Mouse (Mus musculus) midbrain, postnatal 0 days (tissue): ENCODE results near the gene Tmem211. TPM values are rescaled to one million over a fixed set of nuclear protein-coding genes. Genes with fewer than 3 reads are reported as not detected.

ENCODE experiments used
- ATAC-seq: fragments of 200-750 bp; cut with Nextera tagmentation; 2 replicates; pipeline ENCODE4 v1.8.0; 2017; ENCODE audit warnings: moderate number of reproducible peaks, mild to moderate bottlenecking, moderate TSS enrichment, moderate library complexity; ENCODE audit not compliant: low FRiP score
- DNase-seq: peaks from one replicate; pipeline ENCODE4 v3.0.0-alpha.2; 2015; ENCODE audit warnings: low spot score
- H3K27ac ChIP-seq: fragments of 300-500 bp; sonication (generic); 2 replicates; pipeline ENCODE4 v1.5.1; 2014; ENCODE audit warnings: low read depth, mild to moderate bottlenecking, low read length, mixed read lengths
- H3K27me3 ChIP-seq: fragments of 300-500 bp; sonication (generic); 2 replicates; pipeline ENCODE4 v1.6.1; 2014; ENCODE audit warnings: low read length, control low read depth, mixed read lengths; ENCODE audit not compliant: insufficient read depth
- H3K36me3 ChIP-seq: fragments of 300-500 bp; sonication (generic); 2 replicates; pipeline ENCODE4 v1.6.1; 2014; ENCODE audit warnings: low read length, control low read depth, mixed read lengths; ENCODE audit not compliant: insufficient read depth
- H3K4me1 ChIP-seq: fragments of 300-500 bp; sonication (generic); 2 replicates; pipeline ENCODE4 v1.6.1; 2014; ENCODE audit warnings: mild to moderate bottlenecking, control low read depth, antibody characterized with exemption, low read length, mixed read lengths; ENCODE audit not compliant: insufficient read depth
- H3K4me2 ChIP-seq: fragments of 300-500 bp; sonication (generic); 2 replicates; pipeline ENCODE4 v1.6.1; 2014; ENCODE audit warnings: low read depth, mild to moderate bottlenecking, low read length, mixed read lengths; ENCODE audit not compliant: poor library complexity, severe bottlenecking
- H3K4me3 ChIP-seq: fragments of 300-500 bp; sonication (generic); 2 replicates; pipeline ENCODE4 v1.5.1; 2014; ENCODE audit warnings: low read depth, mild to moderate bottlenecking, low read length, moderate library complexity
- H3K9ac ChIP-seq: fragments of 300-500 bp; sonication (generic); replicated peaks from 2 replicates; pipeline ENCODE4 v1.6.1; 2014; ENCODE audit warnings: mild to moderate bottlenecking, low read length, moderate library complexity, mixed read lengths; ENCODE audit not compliant: poor library complexity, severe bottlenecking
- H3K9me3 ChIP-seq: fragments of 300-500 bp; sonication (generic); 2 replicates; pipeline ENCODE4 v1.6.1; 2016; ENCODE audit warnings: low read length, control low read depth
- CTCF ChIP-seq: IDR thresholded peaks from 2 replicates; pipeline ENCODE4 v1.5.1; 2016; ENCODE audit warnings: antibody characterized with exemption, mild to moderate bottlenecking
- WGBS: fragments of 180-500 bp; shearing (Covaris S2); extraction: QIAGEN DNeasy Blood & Tissue Kit; methylation state at CpG from one replicate; pipeline ENCODE4 v1.1.7; 2014; 5-methylcytosine and 5-hydroxymethylcytosine counted together
- polyA plus RNA-seq: library from polyadenylated mRNA; unstranded; fragments of >200 nt; fragmentation: Nextera tagmentation; extraction: Ambion mirVana; gene quantifications from 2 replicates; pipeline ENCODE4 v1.2.1, GENCODE M21; 2015
- total RNA-seq: library from RNA; depleted of rRNA; stranded (reverse); fragments of >200 nt; gene quantifications from 2 replicates; pipeline ENCODE4 v1.2.3, GENCODE M21; 2014

Gene Tmem211
- total and polyA plus RNA-seq, 2 experiments from 2014 or later, result not detected

- H3K27me3 ChIP-seq, result no peaks in the 10 kb centered on the region
- no peak for ATAC-seq
- no peaks in the 10 kb centered on the region for H3K9me3 ChIP-seq
- H3K27ac ChIP-seq, result no peak overlapping the region
- 91% methylated on average over 8 of the region's 8 CpGs for WGBS
- H3K9ac ChIP-seq, result no peak overlapping the region
- H3K4me2 ChIP-seq, result no peak overlapping the region
- peaks cover 57% of the 10 kb centered on the region for H3K36me3 ChIP-seq
- DNase-seq, result no peak
- H3K4me3 ChIP-seq, result no peak overlapping the region
- TF ChIP-seq CTCF, result no peak
- H3K4me1 ChIP-seq, result no peaks in the 10 kb centered on the region
Observed at GRCm38 (mm10) chr5:113249263-113249930, 22.7 kb downstream of the Tmem211 start.

GRCm38 (mm10) chr5:113250806-113251205 is 24.1 kb downstream of the Tmem211 start:
- no peak for DNase-seq
- H3K36me3 ChIP-seq, result peaks cover 61% of the 10 kb centered on the region
- no peak for TF ChIP-seq CTCF
- H3K4me3 ChIP-seq, result no peak overlapping the region
- no peaks in the 10 kb centered on the region for H3K9me3 ChIP-seq
- WGBS, result 96% methylated on average over 11 of the region's 11 CpGs
- no peak for ATAC-seq
- H3K4me1 ChIP-seq, result no peaks in the 10 kb centered on the region
- H3K4me2 ChIP-seq, result no peak overlapping the region
- H3K27ac ChIP-seq, result no peak overlapping the region
- no peaks in the 10 kb centered on the region for H3K27me3 ChIP-seq
- no peak overlapping the region for H3K9ac ChIP-seq

- ATAC-seq, result no peak
- H3K9ac ChIP-seq, result no peak overlapping the region
- TF ChIP-seq CTCF, result no peak
- H3K4me1 ChIP-seq, result no peaks in the 10 kb centered on the region
- H3K27ac ChIP-seq, result no peak overlapping the region
- no peak for DNase-seq
- no peaks in the 10 kb centered on the region for H3K27me3 ChIP-seq
- H3K36me3 ChIP-seq, result peaks cover 46% of the 10 kb centered on the region
- H3K9me3 ChIP-seq, result no peaks in the 10 kb centered on the region
- H3K4me3 ChIP-seq, result no peak overlapping the region
- WGBS, result 93% methylated on average over 8 of the region's 8 CpGs
- H3K4me2 ChIP-seq, result no peak overlapping the region
Observed at GRCm38 (mm10) chr5:113265637-113266036, 38.9 kb downstream of the Tmem211 start.

GRCm38 (mm10) chr5:113268246-113268645 is 41.5 kb downstream of the Tmem211 start:
- peaks cover 41% of the 10 kb centered on the region for H3K36me3 ChIP-seq
- H3K4me2 ChIP-seq, result no peak overlapping the region
- no peak overlapping the region for H3K9ac ChIP-seq
- no peak for TF ChIP-seq CTCF
- ATAC-seq, result no peak; the same call in 1 of the 2 replicates
- H3K4me3 ChIP-seq, result no peak overlapping the region
- no peak for DNase-seq
- H3K9me3 ChIP-seq, result no peaks in the 10 kb centered on the region
- H3K27me3 ChIP-seq, result no peaks in the 10 kb centered on the region
- no peaks in the 10 kb centered on the region for H3K4me1 ChIP-seq
- no peak overlapping the region for H3K27ac ChIP-seq

GRCm38 (mm10) chr5:113270043-113270442 is 43.3 kb downstream of the Tmem211 start:
- Histone ChIP-seq H3K4me3 (no peak overlapping the region), H3K27ac (0 out of 2 replicates have a peak overlapping the region, but pooled peaks have one; percentile 38), H3K9ac (no peak overlapping the region), H3K36me3 (peaks cover 40% of the 10 kb centered on the region), H3K27me3 (no peaks in the 10 kb centered on the region), H3K9me3 (no peaks in the 10 kb centered on the region), H3K4me2 (no peak overlapping the region), H3K4me1 (no peaks in the 10 kb centered on the region)
- peak; percentile 71 for TF ChIP-seq CTCF
- ATAC-seq (no peak), DNase-seq (peak; percentile 30)
- WGBS, result 64% methylated on average over 3 of the region's 3 CpGs

- Histone ChIP-seq H3K9ac (no peak overlapping the region), H3K36me3 (peaks cover 40% of the 10 kb centered on the region), H3K27ac (no peak overlapping the region), H3K9me3 (no peaks in the 10 kb centered on the region), H3K4me1 (no peaks in the 10 kb centered on the region), H3K27me3 (no peaks in the 10 kb centered on the region), H3K4me3 (no peak overlapping the region), H3K4me2 (no peak overlapping the region)
- ATAC-seq (no peak), DNase-seq (peak; percentile 57)
- 75% methylated on average over 11 of the region's 11 CpGs for WGBS
- TF ChIP-seq CTCF, result no peak
Observed at GRCm38 (mm10) chr5:113271207-113271811, 44.6 kb downstream of the Tmem211 start.
